Mouse (Mus musculus) embryonic facial prominence, embryonic 15.5 days (tissue): ENCODE data around the gene G6pc3. TPM values are rescaled to one million over a fixed set of nuclear protein-coding genes. Genes with fewer than 3 reads are reported as not detected.

Experiments
- ATAC-seq: fragments of 200-750 bp; cut with Nextera tagmentation; 2 replicates; pipeline ENCODE4 v1.8.0; 2017; ENCODE audit warnings: low read depth, moderate TSS enrichment; ENCODE audit not compliant: insufficient number of reproducible peaks, low FRiP score, low TSS enrichment
- H3K27ac ChIP-seq: fragments of 300-500 bp; sonication (generic); replicated peaks from 2 replicates; pipeline ENCODE4 v1.5.1; 2015; ENCODE audit warnings: mild to moderate bottlenecking, inconsistent platforms
- H3K27me3 ChIP-seq: fragments of 300-500 bp; sonication (generic); 2 replicates; pipeline ENCODE4 v1.6.1; 2015; ENCODE audit warnings: inconsistent platforms
- H3K36me3 ChIP-seq: fragments of 300-500 bp; sonication (generic); 2 replicates; pipeline ENCODE4 v1.6.1; 2015; ENCODE audit warnings: mild to moderate bottlenecking, inconsistent platforms
- H3K4me1 ChIP-seq: fragments of 300-500 bp; sonication (generic); 2 replicates; pipeline ENCODE4 v1.6.1; 2015; ENCODE audit warnings: inconsistent platforms
- H3K4me2 ChIP-seq: fragments of 300-500 bp; sonication (generic); replicated peaks from 2 replicates; pipeline ENCODE4 v1.6.1; 2015; ENCODE audit warnings: mild to moderate bottlenecking, inconsistent platforms
- H3K4me3 ChIP-seq: fragments of 300-500 bp; sonication (generic); replicated peaks from 2 replicates; pipeline ENCODE4 v1.5.1; 2015; ENCODE audit warnings: mild to moderate bottlenecking, inconsistent platforms
- H3K9ac ChIP-seq: fragments of 300-500 bp; sonication (generic); 2 replicates; pipeline ENCODE4 v1.6.1; 2015; ENCODE audit warnings: inconsistent platforms
- H3K9me3 ChIP-seq: fragments of 300-500 bp; sonication (generic); replicated peaks from 2 replicates; pipeline ENCODE4 v1.6.1; 2016; ENCODE audit warnings: inconsistent platforms
- WGBS: fragments of 180-500 bp; shearing (Covaris S2); methylation state at CpG from one replicate; pipeline ENCODE4 v1.1.7; 2015; 5-methylcytosine and 5-hydroxymethylcytosine counted together
- polyA plus RNA-seq: library from polyadenylated mRNA; unstranded; fragments of >200 nt; fragmentation: Nextera tagmentation; extraction: Ambion mirVana; gene quantifications from 2 replicates; pipeline ENCODE4 v1.2.1, GENCODE M21; 2015

The G6pc3 gene
- polyA plus RNA-seq, 1 experiment from 2014 or later = 31.7 TPM

- peaks cover 87% of the 10 kb centered on the region for H3K4me1 ChIP-seq
- no peak overlapping the region for H3K27ac ChIP-seq
- H3K9ac ChIP-seq = no peak overlapping the region
- H3K9me3 ChIP-seq = no peaks in the 10 kb centered on the region
- no peak overlapping the region for H3K4me2 ChIP-seq
- H3K36me3 ChIP-seq = peaks cover 17% of the 10 kb centered on the region
- H3K4me3 ChIP-seq = no peak overlapping the region
- no peaks in the 10 kb centered on the region for H3K27me3 ChIP-seq
- WGBS = 64% methylated on average over 3 of the region's 3 CpGs
- no peak for ATAC-seq
These were observed 20.8 kb downstream of the G6pc3 start for GRCm38 (mm10) chr11:102210185-102210584.

DNA sequence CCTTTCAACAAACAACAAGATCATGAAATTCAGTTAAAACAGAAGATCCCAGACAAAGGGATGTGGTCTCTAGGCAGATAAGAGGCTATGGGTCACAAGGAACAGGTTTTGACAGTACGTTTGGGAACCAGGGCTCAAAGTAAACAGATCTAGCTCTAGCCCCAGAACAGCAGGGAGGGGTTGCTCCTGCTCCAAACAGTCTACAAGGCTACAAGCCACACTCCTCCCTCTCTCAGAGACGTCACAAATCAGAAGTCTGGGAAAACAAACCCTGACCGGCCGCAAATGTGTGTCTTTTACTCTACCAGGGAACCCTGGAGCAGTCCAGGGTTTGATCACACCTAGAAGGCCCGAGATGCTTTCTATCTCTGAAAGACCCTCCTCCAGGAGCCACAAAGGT lies 21.6 kb downstream of the G6pc3 start:
- no peaks in the 10 kb centered on the region for H3K27me3 ChIP-seq
- H3K4me1 ChIP-seq = peaks cover 95% of the 10 kb centered on the region
- peaks cover 9% of the 10 kb centered on the region for H3K36me3 ChIP-seq
- no peak overlapping the region for H3K9ac ChIP-seq
- H3K9me3 ChIP-seq = no peaks in the 10 kb centered on the region
- ATAC-seq = no peak
- peak overlapping the region; percentile 71 for H3K27ac ChIP-seq
- WGBS = 43% methylated on average over 5 of the region's 5 CpGs
- H3K4me3 ChIP-seq = no peak overlapping the region
- H3K4me2 ChIP-seq = no peak overlapping the region

GRCm38 (mm10) chr11:102211936-102212341 lies 22.5 kb downstream of the G6pc3 start:
- WGBS = 33% methylated on average over 18 of the region's 18 CpGs
- H3K9me3 ChIP-seq = no peaks in the 10 kb centered on the region
- no peaks in the 10 kb centered on the region for H3K36me3 ChIP-seq
- no peak overlapping the region for H3K9ac ChIP-seq
- H3K27me3 ChIP-seq = no peaks in the 10 kb centered on the region
- H3K4me2 ChIP-seq = no peak overlapping the region
- H3K4me1 ChIP-seq = peaks cover 95% of the 10 kb centered on the region
- H3K27ac ChIP-seq = peak overlapping the region; percentile 71
- no peak overlapping the region for H3K4me3 ChIP-seq
- 0 out of 2 replicates have a peak, but pooled peaks have one; percentile 12 for ATAC-seq

- no peak for ATAC-seq
- H3K36me3 ChIP-seq = no peaks in the 10 kb centered on the region
- peaks cover 95% of the 10 kb centered on the region for H3K4me1 ChIP-seq
- H3K4me2 ChIP-seq = no peak overlapping the region
- no peak overlapping the region for H3K9ac ChIP-seq
- H3K4me3 ChIP-seq = no peak overlapping the region
- no peaks in the 10 kb centered on the region for H3K27me3 ChIP-seq
- 0 out of 2 replicates have a peak overlapping the region, but pooled peaks have one; percentile 31 for H3K27ac ChIP-seq
- no peaks in the 10 kb centered on the region for H3K9me3 ChIP-seq
- 44% methylated on average over 10 of the region's 10 CpGs for WGBS
These were observed 25.2 kb downstream of the G6pc3 start for GRCm38 (mm10) chr11:102214430-102215156.

- H3K9ac ChIP-seq = no peak overlapping the region
- H3K4me2 ChIP-seq = peak overlapping the region; percentile 86
- H3K27me3 ChIP-seq = no peaks in the 10 kb centered on the region
- H3K36me3 ChIP-seq = peaks cover under 1% of the 10 kb centered on the region; the same call in 1 of the 2 replicates
- no peak for ATAC-seq
- H3K9me3 ChIP-seq = no peaks in the 10 kb centered on the region
- H3K4me1 ChIP-seq = peaks cover 95% of the 10 kb centered on the region
- 0 out of 2 replicates have a peak overlapping the region, but pooled peaks have one; percentile 49 for H3K4me3 ChIP-seq
- 41% methylated on average over 11 of the region's 11 CpGs for WGBS
- peak overlapping the region; percentile 74; the same call in 1 of the 2 replicates for H3K27ac ChIP-seq
These were observed 26.1 kb downstream of the G6pc3 start for GRCm38 (mm10) chr11:102215511-102215910.

DNA sequence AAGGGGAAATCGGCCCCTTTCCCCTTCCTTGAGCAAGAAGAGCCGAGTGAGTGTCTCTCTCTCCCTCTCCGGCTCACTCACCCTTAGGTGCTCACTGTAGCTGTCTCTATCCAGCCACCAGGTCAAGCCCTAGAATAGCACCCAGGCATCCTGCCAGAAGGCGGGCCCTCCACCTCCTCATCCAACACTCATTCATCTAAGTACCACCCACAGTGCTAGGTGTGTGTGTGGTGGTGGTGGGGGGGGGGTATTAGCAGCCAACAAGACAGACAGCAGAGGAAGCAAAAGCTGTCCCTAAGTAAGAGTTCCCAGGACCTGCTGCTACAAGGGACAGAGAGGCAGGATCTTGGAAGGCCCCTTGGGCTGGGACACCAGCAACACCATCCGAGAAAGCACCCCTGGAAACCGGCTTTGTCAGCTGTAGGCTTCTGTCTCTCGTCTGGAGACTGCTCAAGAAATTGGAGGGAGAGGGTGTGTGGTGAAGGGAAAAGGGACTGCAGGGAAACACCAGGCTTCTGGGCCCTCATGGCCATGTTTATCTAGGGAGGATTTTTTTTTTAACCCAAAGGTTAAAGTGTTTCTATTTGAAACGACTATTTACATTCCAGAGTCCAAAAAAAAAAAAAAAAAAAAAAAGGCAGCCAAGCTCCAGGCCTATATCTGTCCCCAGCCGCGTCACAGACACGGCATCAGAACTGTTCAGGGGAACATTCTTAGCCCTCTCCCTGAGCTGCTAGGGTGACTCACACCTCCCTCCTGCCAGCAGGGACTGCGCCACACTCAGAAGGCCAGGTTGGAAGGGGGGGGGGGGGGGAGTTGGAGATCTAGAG lies 26.9 kb downstream of the G6pc3 start:
- peaks cover 7% of the 10 kb centered on the region; the same call in 1 of the 2 replicates for H3K36me3 ChIP-seq
- peak overlapping the region; percentile 88 for H3K27ac ChIP-seq
- no peak for ATAC-seq
- H3K9me3 ChIP-seq = no peaks in the 10 kb centered on the region
- peak overlapping the region; percentile 49 for H3K4me3 ChIP-seq
- H3K4me1 ChIP-seq = peaks cover 97% of the 10 kb centered on the region
- 35% methylated on average over 12 of the region's 12 CpGs for WGBS
- no peak overlapping the region for H3K9ac ChIP-seq
- no peaks in the 10 kb centered on the region for H3K27me3 ChIP-seq
- peak overlapping the region; percentile 86 for H3K4me2 ChIP-seq

GRCm38 (mm10) chr11:102216886-102217240 lies 27.4 kb downstream of the G6pc3 start:
- WGBS = 43% methylated on average over 5 of the region's 5 CpGs
- Histone ChIP-seq H3K9me3 (no peaks in the 10 kb centered on the region), H3K27ac (peak overlapping the region; percentile 88), H3K4me2 (peak overlapping the region; percentile 86), H3K36me3 (peaks cover 9% of the 10 kb centered on the region; the same call in 1 of the 2 replicates), H3K4me3 (peak overlapping the region; percentile 49), H3K9ac (no peak overlapping the region), H3K4me1 (peaks cover 97% of the 10 kb centered on the region), H3K27me3 (no peaks in the 10 kb centered on the region)
- no peak for ATAC-seq

- peak overlapping the region; percentile 88 for H3K27ac ChIP-seq
- H3K9ac ChIP-seq = peak overlapping the region; percentile 13
- 65% methylated on average over 6 of the region's 6 CpGs for WGBS
- no peaks in the 10 kb centered on the region for H3K9me3 ChIP-seq
- peaks cover 9% of the 10 kb centered on the region; the same call in 1 of the 2 replicates for H3K36me3 ChIP-seq
- peak overlapping the region; percentile 86 for H3K4me2 ChIP-seq
- peaks cover 97% of the 10 kb centered on the region for H3K4me1 ChIP-seq
- no peaks in the 10 kb centered on the region for H3K27me3 ChIP-seq
- H3K4me3 ChIP-seq = peak overlapping the region; percentile 49
- ATAC-seq = no peak
These were observed 28.0 kb downstream of the G6pc3 start for GRCm38 (mm10) chr11:102217396-102217795.

DNA sequence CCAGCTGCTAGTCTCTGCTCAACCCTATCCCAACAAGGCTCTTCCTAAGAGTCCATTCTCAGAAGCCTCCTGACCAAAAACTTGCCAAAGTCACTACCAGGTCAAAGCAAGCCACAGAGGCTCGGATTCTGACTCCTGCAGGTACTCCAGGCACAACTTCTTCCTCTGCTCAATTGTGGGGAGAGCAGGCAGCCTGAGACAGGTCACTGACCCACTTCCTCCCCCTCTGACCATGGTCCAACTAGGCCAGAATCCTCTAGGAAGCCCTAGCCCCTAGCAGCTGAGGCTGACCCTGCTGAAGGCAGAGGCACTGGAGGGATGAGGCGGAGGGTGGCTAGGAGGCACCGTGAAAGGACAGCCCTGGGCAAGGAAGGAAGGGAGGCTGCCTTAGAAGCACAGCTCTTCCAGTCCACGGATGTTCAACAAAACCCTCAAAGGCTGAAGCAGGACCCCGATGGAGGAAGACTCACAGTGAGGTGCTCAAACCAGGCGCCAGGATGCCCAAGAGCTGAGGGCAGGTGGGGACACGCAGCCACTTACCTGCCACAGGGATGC lies 28.5 kb downstream of the G6pc3 start:
- peaks cover 97% of the 10 kb centered on the region for H3K4me1 ChIP-seq

GRCm38 (mm10) chr11:102218783-102219182 lies 29.4 kb downstream of the G6pc3 start:
- Histone ChIP-seq H3K36me3 (peaks cover 9% of the 10 kb centered on the region; the same call in 1 of the 2 replicates), H3K4me2 (peak overlapping the region; percentile 86), H3K4me3 (peak overlapping the region; percentile 49), H3K9ac (peak overlapping the region; percentile 47), H3K27ac (peak overlapping the region; percentile 88), H3K27me3 (no peaks in the 10 kb centered on the region), H3K4me1 (peaks cover 100% of the 10 kb centered on the region), H3K9me3 (no peaks in the 10 kb centered on the region)
- peak; percentile 86 for ATAC-seq
- 0% methylated on average over 10 of the region's 10 CpGs for WGBS

More for the DNA sequence above, 28.5 kb downstream of the G6pc3 start:
- Histone ChIP-seq H3K27me3 (no peaks in the 10 kb centered on the region), H3K9me3 (no peaks in the 10 kb centered on the region), H3K4me3 (peak overlapping the region; percentile 49), H3K9ac (peak overlapping the region; percentile 47; the same call in 1 of the 2 replicates), H3K36me3 (peaks cover 9% of the 10 kb centered on the region; the same call in 1 of the 2 replicates), H3K4me2 (peak overlapping the region; percentile 86), H3K27ac (peak overlapping the region; percentile 88)
- ATAC-seq = no peak
- 44% methylated on average over 7 of the region's 7 CpGs for WGBS
